Mouse (Mus musculus) olfactory bulb, adult 2 months (tissue): ENCODE data around the gene Renbp. TPM values are rescaled to one million over a fixed set of nuclear protein-coding genes. Genes with fewer than 3 reads are reported as not detected.

Experiments
- H3K27ac ChIP-seq: fragments of 200-500 bp; 2 replicates; pipeline ENCODE4 v1.5.1; 2012; ENCODE audit warnings: low read depth, low read length; ENCODE audit not compliant: insufficient read depth
- H3K4me1 ChIP-seq: fragments of 200-500 bp; 2 replicates; pipeline ENCODE4 v1.6.1; 2012; ENCODE audit warnings: low read length; ENCODE audit not compliant: control insufficient read depth, insufficient read depth
- H3K4me3 ChIP-seq: fragments of 200-500 bp; 2 replicates; pipeline ENCODE4 v1.5.1; 2012; ENCODE audit warnings: mild to moderate bottlenecking, low read depth, low read length, moderate library complexity; ENCODE audit not compliant: insufficient read depth
- CTCF ChIP-seq: fragments of 200-500 bp; IDR thresholded peaks from 2 replicates; pipeline ENCODE4 v1.5.1; 2012; ENCODE audit warnings: low read depth, mild to moderate bottlenecking, low read length, moderate library complexity; ENCODE audit not compliant: insufficient read depth
- POLR2A ChIP-seq: fragments of 200-500 bp; IDR thresholded peaks from 2 replicates; pipeline ENCODE4 v1.6.1; 2012; ENCODE audit warnings: mild to moderate bottlenecking, low read depth, low read length, moderate library complexity; ENCODE audit not compliant: insufficient read depth
- WGBS: fragments of 180-500 bp; shearing (Covaris S2); methylation state at CpG from one replicate; pipeline ENCODE4 v1.1.7; 2018; 5-methylcytosine and 5-hydroxymethylcytosine counted together
- polyA plus RNA-seq: library from polyadenylated mRNA; stranded (reverse); fragments of >200 nt; gene quantifications from 2 replicates; pipeline ENCODE4 v1.2.4, GENCODE M21; 2012; ENCODE audit warnings: low replicate concordance; ENCODE audit not compliant: missing spikeins, insufficient read depth, insufficient read length

Gene Renbp
- polyA plus RNA-seq = not detected in 2 replicates

DNA sequence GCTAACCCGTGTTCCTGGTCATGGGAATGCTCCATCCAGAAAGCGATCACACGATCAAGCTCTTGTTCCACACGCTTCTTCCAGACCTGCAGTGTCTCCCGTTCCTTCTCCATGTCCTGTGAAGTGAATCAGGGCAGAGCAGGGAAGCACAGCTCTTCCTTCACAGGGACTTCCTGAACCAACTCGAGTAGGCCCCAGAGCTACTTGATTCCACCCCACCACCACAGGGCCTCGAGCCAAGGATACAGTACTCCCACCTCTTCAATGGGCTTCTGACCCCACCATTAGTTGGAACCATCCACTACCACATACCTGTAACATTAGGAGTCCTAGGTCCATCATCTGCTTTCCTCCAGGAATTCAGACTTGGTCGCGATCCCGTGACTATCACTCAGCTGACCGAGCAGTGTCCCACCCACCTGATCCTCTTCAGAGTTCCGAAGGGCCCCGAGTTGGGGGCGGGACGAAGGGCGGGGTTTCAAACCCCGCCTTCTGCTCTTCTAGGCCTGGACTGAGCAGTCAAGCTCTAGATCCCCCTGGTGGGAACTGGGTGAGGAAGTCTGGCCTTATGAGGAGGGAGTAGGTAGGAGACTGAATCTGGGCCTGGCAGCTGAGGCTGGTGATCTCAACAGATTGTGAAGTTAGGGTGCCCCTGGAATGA is at the start of gene Renbp:
Gene Renbp, minus strand, starts transcription at position 449 of the 661 bp plus-strand sequence.
- Histone ChIP-seq H3K27ac (no peak within 1 kb of the TSS), H3K4me3 (peak within 1 kb of the TSS; percentile 16; the same call in 1 of the 2 replicates), H3K4me1 (no peaks in the 10 kb centered on the region)
- no peak for TF ChIP-seq POLR2A
- 43% methylated on average over 17 of the region's 17 CpGs for WGBS

DNA sequence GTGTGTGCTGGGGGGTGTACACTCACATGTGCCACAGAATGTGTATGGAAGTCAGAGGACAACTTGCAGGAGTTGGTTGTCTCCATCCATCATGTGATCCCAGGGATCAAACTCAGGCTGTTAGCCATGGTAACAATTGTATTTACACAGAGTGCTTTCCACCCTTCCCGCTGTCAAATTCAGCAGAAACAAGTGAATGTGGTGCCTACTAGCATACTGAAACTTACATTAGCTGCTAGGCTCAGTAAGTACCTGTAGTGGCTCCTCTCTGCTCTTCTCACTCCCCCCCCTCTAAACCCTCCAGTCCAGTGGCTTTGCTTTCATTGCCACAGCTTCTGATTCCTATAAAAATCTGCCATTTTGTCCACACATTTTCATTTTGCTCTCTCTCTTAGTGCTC is 47.1 kb upstream of the Renbp start:
- WGBS = 67% methylated on average over 1 of the region's 1 CpGs
- TF ChIP-seq CTCF (no peak), POLR2A (no peak)
- no peaks in the 10 kb centered on the region for H3K4me1 ChIP-seq
- no peak overlapping the region for H3K27ac ChIP-seq
- no peak overlapping the region for H3K4me3 ChIP-seq

DNA sequence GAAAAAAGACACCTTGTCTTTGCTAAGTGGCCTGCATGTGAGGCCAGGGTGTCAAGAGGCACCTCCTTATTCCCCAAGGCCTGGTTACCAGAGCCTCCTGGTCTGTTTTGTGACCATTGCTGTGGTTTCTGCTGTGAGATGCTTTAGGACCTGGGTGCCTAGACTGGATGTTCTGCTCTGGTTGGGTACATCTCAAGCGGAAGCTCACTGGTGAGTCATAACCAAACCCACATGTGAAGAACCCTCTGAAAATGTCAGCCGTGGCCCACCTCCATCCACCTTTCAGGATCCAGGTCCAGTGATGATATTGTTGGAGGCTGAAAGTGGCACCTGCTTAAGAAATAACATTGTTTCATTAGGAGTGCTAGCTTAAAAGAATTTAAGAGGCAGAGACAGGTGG is 45.6 kb upstream of the Renbp start:
- 88% methylated on average over 2 of the region's 2 CpGs for WGBS
- Histone ChIP-seq H3K27ac (no peak overlapping the region), H3K4me3 (no peak overlapping the region), H3K4me1 (no peaks in the 10 kb centered on the region)
- TF ChIP-seq POLR2A (no peak), CTCF (no peak)

DNA sequence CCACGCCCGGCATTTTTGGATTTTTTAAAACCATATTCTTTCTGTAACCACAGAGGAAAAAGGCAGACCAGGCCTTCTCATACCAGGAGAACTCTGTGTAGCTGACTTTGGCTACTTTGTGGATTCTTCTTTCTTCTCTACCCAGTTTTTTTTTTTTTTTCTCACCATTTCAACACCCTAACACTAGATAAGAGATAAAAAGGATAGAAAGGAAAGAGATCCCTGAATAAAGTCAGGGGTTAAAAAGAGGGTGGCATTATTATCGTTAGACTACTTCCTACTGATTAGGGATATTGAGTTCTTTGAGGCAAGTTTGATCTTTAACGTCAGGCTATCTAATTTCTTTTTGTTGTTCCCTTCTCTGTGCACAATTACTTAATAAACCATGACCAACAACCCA is 42.1 kb upstream of the Renbp start:
- H3K4me1 ChIP-seq = no peaks in the 10 kb centered on the region
- H3K4me3 ChIP-seq = no peak overlapping the region
- 77% methylated on average over 4 of the region's 4 CpGs for WGBS
- TF ChIP-seq CTCF (no peak), POLR2A (no peak)
- no peak overlapping the region for H3K27ac ChIP-seq

DNA sequence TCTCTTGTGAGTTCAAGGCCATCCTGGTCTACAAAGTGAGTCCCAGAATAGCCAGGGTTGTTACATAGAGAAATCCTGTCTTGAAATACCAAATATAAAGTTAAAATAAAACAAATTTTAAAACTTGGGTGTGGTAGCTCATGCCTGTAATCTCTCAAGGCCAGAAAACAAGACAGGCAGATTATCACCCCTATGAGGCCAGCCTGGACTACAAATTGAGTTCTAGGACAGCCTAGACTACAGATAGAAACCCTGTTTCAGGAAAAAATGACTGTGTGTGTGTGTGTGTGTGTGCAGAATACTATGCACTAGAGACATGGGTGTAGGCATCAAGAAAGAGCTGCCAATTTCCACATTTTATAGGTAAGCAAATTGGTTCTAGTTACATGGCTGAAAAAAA is 40.1 kb upstream of the Renbp start:
- Histone ChIP-seq H3K4me3 (no peak overlapping the region), H3K4me1 (no peaks in the 10 kb centered on the region), H3K27ac (no peak overlapping the region)
- TF ChIP-seq CTCF (no peak), POLR2A (no peak)

DNA sequence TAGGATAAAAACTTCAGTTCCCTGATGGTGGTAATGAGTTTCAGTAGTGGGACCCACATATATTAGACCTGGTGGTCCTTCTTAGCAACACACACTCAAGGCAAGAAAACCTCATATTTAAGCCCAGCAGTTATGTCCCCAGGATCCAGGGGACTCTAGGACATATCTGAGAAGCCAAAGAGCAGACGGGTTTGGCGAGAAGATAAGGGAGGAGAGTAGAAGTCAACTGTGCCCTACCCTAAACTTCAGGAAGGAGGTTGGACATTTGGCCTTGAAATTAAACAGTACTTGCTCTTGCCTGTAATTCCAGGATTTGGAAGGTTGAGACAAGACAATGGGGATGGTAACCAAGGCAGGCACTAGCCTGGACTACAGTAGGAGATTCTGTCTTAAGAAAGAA is 39.1 kb upstream of the Renbp start:
- whole genome bisulfite sequencing = 93% methylated on average over 2 of the region's 2 CpGs
- TF ChIP-seq CTCF (no peak), POLR2A (no peak)
- 0 out of 2 replicates have a peak, but pooled peaks cover under 1% of the 10 kb centered on the region for H3K4me1 ChIP-seq
- no peak overlapping the region for H3K27ac ChIP-seq
- no peak overlapping the region for H3K4me3 ChIP-seq

DNA sequence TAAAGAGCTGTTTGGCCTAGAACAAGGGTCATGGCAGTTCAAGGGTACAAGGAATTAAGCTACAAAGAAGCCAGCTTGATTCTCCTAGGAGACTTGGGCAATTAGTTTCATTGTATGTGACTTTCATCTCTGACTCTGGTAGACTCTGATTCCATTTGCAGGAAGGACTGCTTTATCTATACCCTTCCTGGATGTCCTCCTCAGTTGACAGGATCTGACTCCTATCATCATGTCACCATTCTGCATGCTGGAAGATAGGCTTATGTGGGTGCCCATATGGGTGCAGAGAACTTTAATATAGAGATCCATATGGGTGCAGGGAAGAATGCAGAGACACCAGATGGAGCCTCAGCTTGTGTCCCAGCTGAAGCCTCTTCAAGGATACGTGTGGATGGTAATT is 38.5 kb upstream of the Renbp start:
- Histone ChIP-seq H3K4me3 (no peak overlapping the region), H3K27ac (no peak overlapping the region), H3K4me1 (peaks cover 6% of the 10 kb centered on the region)
- TF ChIP-seq CTCF = no peak
- WGBS = 71% methylated on average over 1 of the region's 1 CpGs

DNA sequence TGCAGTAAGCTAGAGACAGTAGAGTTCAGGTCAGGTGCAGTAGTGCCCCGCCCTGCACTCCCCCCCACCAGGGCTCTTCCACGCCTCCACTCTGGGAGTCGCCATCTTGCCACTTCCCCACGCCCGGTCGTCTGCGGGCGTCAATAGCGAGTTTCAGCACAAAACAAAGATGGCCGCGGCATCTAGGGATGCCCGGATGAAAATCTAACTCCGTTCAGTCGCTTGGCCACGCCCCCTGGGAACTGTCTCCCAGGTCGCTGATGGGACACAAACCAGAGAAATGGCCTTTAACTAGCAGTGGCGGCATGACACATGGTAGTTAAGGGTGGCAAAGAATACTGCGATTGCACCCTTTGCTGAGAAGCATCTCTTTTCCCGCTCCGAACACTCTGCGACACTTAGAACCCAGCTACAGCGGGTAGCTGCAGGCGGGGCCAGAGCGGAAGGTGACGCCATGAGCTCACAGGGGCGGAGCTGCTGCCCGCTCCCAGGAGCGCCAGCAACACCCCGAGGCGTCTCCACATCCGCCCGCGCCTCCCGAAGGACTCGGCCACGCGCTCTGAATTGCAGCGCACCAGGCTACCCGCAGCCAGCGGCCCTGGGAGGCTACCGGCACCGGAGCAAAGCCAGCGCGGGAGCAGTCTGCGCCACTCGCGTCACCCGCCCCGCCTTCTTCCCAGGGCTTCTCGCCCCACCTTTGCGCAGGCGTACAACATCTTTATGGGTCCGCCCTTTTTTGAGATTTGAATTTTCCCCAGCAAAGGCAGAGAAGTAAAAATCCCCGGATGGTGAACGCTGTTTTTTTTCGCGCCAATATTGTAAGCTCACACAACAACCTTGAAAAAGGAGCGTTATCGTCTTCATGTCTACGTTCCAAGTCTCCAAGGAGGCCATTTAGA is 36.8 kb upstream of the Renbp start:
- Histone ChIP-seq H3K4me1 (peaks cover 12% of the 10 kb centered on the region), H3K4me3 (peak overlapping the region; percentile 99), H3K27ac (peak overlapping the region; percentile 100)
- TF ChIP-seq POLR2A = peak; percentile 58; the same call in 1 of the 2 replicates
- no peak for TF ChIP-seq CTCF
- WGBS = 16% methylated on average over 60 of the region's 60 CpGs
